Mouse (Mus musculus) ovary, adult 18-20 months (tissue): ENCODE results near the gene Gprasp1.
"Not testable (repeated sequence)": the region's sequence is repeated elsewhere in the genome, so short reads cannot be mapped to it uniquely, and the experiment has no call there.

Experiments used
- DNase-seq: peaks from one replicate; pipeline ENCODE4 v3.0.0; 2022; ENCODE audit warnings: low spot score, mixed read lengths

Gprasp1 gene

GRCm38 (mm10) chrX:135742304-135743055 is at the start of gene Gprasp1, which contains the start of gene Armcx5:
TSS of gene Gprasp1 (plus strand) at chrX:135742733.
TSS of gene Armcx5 (plus strand) at chrX:135742733.
- DNase-seq: peak; percentile 83

GRCm38 (mm10) chrX:135693633-135694032 is 48.9 kb upstream of the Gprasp1 start, which contains the start of gene Tcp11x2:
TSS of gene Tcp11x2 (minus strand) at chrX:135693790.
- no peak for DNase-seq

GRCm38 (mm10) chrX:135703111-135703510 is 39.4 kb upstream of the Gprasp1 start:
- DNase-seq: no peak

GRCm38 (mm10) chrX:135704349-135704748 is 38.2 kb upstream of the Gprasp1 start:
- no peak for DNase-seq

GRCm38 (mm10) chrX:135712845-135713244 is 29.7 kb upstream of the Gprasp1 start:
- no peak for DNase-seq

- DNase-seq: no peak
Observed at GRCm38 (mm10) chrX:135725161-135725560, 17.4 kb upstream of the Gprasp1 start, which contains the start of gene Tmsb15a. TSS of gene Tmsb15a (minus strand) at chrX:135725261.

- DNase-seq: no peak
Observed at GRCm38 (mm10) chrX:135738730-135739520, 3.6 kb upstream of the Gprasp1 start.

- no peak for DNase-seq
Observed at GRCm38 (mm10) chrX:135743056-135743355, 473 bp downstream of the Gprasp1 start.

GRCm38 (mm10) chrX:135745376-135745775 is 2.8 kb downstream of the Gprasp1 start:
- peak; percentile 53 for DNase-seq

GRCm38 (mm10) chrX:135752832-135753231 is 10.3 kb downstream of the Gprasp1 start:
- DNase-seq: peak; percentile 23

GRCm38 (mm10) chrX:135761707-135762106 is 19.2 kb downstream of the Gprasp1 start:
- no peak for DNase-seq

GRCm38 (mm10) chrX:135768043-135768548 is 25.6 kb downstream of the Gprasp1 start:
- no peak for DNase-seq

- no peak for DNase-seq
Observed at GRCm38 (mm10) chrX:135768565-135768964, 26.0 kb downstream of the Gprasp1 start.

- DNase-seq: no peak
Observed at GRCm38 (mm10) chrX:135791536-135791935, 49.0 kb downstream of the Gprasp1 start.

GRCm38 (mm10) chrX:135792326-135792725 is 49.8 kb downstream of the Gprasp1 start:
- DNase-seq: no peak

GRCm38 (mm10) chrX:135795591-135796304 is 53.2 kb downstream of the Gprasp1 start:
- peak; percentile 50 for DNase-seq

- not testable (repeated sequence) for DNase-seq
Observed at GRCm38 (mm10) chrX:135796305-135797211, 54.0 kb downstream of the Gprasp1 start.

GRCm38 (mm10) chrX:135797212-135797644 is 54.7 kb downstream of the Gprasp1 start, which contains the start of gene Bhlhb9:
TSS of gene Bhlhb9 (plus strand) at chrX:135797594.
- peak; percentile 26 for DNase-seq

GRCm38 (mm10) chrX:135804149-135804548 is 61.6 kb downstream of the Gprasp1 start:
- DNase-seq: no peak

GRCm38 (mm10) chrX:135805780-135806179 is 63.2 kb downstream of the Gprasp1 start:
- no peak for DNase-seq

GRCm38 (mm10) chrX:135835896-135836295 is 93.4 kb downstream of the Gprasp1 start:
- not testable (repeated sequence) for DNase-seq
